Mouse (Mus musculus) neural tube, embryonic 13.5 days (tissue): ENCODE measurements at regions not wholly inside any gene's neighbourhood (a gene's known extent, or its start where the extent isn't known, plus 50 kb on each side); places are given as distances from the start of the nearest gene placed in this dataset.
"Not testable (repeated sequence)": the region's sequence is repeated elsewhere in the genome, so short reads cannot be mapped to it uniquely, and the experiment has no call there.

Source experiments
- ATAC-seq: fragments of 200-750 bp; cut with Nextera tagmentation; 2 replicates; pipeline ENCODE4 v1.8.0; 2017; ENCODE audit warnings: low read depth, mild to moderate bottlenecking, moderate TSS enrichment, moderate library complexity
- H3K27ac ChIP-seq: fragments of 300-500 bp; sonication (generic); replicated peaks from 2 replicates; pipeline ENCODE4 v1.5.1; 2015; ENCODE audit warnings: moderate library complexity, mild to moderate bottlenecking, inconsistent platforms
- H3K27me3 ChIP-seq: fragments of 300-500 bp; sonication (generic); 2 replicates; pipeline ENCODE4 v1.6.1; 2015; ENCODE audit warnings: mild to moderate bottlenecking, inconsistent platforms
- H3K36me3 ChIP-seq: fragments of 300-500 bp; sonication (generic); 2 replicates; pipeline ENCODE4 v1.6.1; 2015; ENCODE audit warnings: mild to moderate bottlenecking, inconsistent platforms
- H3K4me1 ChIP-seq: fragments of 300-500 bp; sonication (generic); replicated peaks from 2 replicates; pipeline ENCODE4 v1.6.1; 2015; ENCODE audit warnings: inconsistent platforms
- H3K4me2 ChIP-seq: fragments of 300-500 bp; sonication (generic); 2 replicates; pipeline ENCODE4 v1.6.1; 2015; ENCODE audit warnings: inconsistent platforms, mild to moderate bottlenecking, moderate library complexity
- H3K4me3 ChIP-seq: fragments of 300-500 bp; sonication (generic); 2 replicates; pipeline ENCODE4 v1.5.1; 2015; ENCODE audit warnings: mild to moderate bottlenecking, inconsistent platforms
- H3K9ac ChIP-seq: fragments of 300-500 bp; sonication (generic); 2 replicates; pipeline ENCODE4 v1.6.1; 2015; ENCODE audit warnings: moderate library complexity, mild to moderate bottlenecking, inconsistent platforms
- H3K9me3 ChIP-seq: fragments of 300-500 bp; sonication (generic); 2 replicates; pipeline ENCODE4 v1.6.1; 2016; ENCODE audit warnings: inconsistent platforms
- WGBS: fragments of 180-500 bp; shearing (Covaris S2); methylation state at CpG from one replicate; pipeline ENCODE4 v1.1.7; 2015; 5-methylcytosine and 5-hydroxymethylcytosine counted together

- no peak for ATAC-seq
- Histone ChIP-seq H3K27me3 (no peaks in the 10 kb centered on the region), H3K9ac (no peak overlapping the region), H3K4me1 (no peaks in the 10 kb centered on the region), H3K4me2 (no peak overlapping the region), H3K4me3 (no peak overlapping the region), H3K27ac (no peak overlapping the region), H3K9me3 (no peaks in the 10 kb centered on the region), H3K36me3 (no peaks in the 10 kb centered on the region)
Measured at GRCm38 (mm10) chr1:94969543-94969942, 343.9 kb upstream of the Fam174a start.

- 67% methylated on average over 3 of the region's 3 CpGs for WGBS
- H3K9me3 ChIP-seq, result no peaks in the 10 kb centered on the region
- no peaks in the 10 kb centered on the region for H3K36me3 ChIP-seq
- H3K4me2 ChIP-seq, result no peak overlapping the region
- ATAC-seq, result no peak
- no peaks in the 10 kb centered on the region for H3K4me1 ChIP-seq
- no peak overlapping the region for H3K9ac ChIP-seq
- H3K27me3 ChIP-seq, result no peaks in the 10 kb centered on the region
- no peak overlapping the region for H3K4me3 ChIP-seq
- no peak overlapping the region for H3K27ac ChIP-seq
Measured at GRCm38 (mm10) chr1:94970103-94970759, 343.2 kb upstream of the Fam174a start.

GRCm38 (mm10) chr1:94993338-94993737, 320.1 kb upstream of the Fam174a start:
- Histone ChIP-seq H3K27me3 (no peaks in the 10 kb centered on the region), H3K36me3 (no peaks in the 10 kb centered on the region), H3K4me3 (no peak overlapping the region), H3K4me2 (no peak overlapping the region), H3K9me3 (no peaks in the 10 kb centered on the region), H3K27ac (no peak overlapping the region), H3K9ac (no peak overlapping the region), H3K4me1 (no peaks in the 10 kb centered on the region)
- ATAC-seq, result no peak
- 31% methylated on average over 1 of the region's 1 CpGs for WGBS

- Histone ChIP-seq H3K27me3 (no peaks in the 10 kb centered on the region), H3K4me2 (no peak overlapping the region), H3K27ac (no peak overlapping the region), H3K4me1 (no peaks in the 10 kb centered on the region), H3K9ac (no peak overlapping the region), H3K4me3 (no peak overlapping the region), H3K9me3 (no peaks in the 10 kb centered on the region), H3K36me3 (no peaks in the 10 kb centered on the region)
- 89% methylated on average over 4 of the region's 4 CpGs for WGBS
- ATAC-seq, result no peak
Measured at GRCm38 (mm10) chr1:95003900-95004299, 309.5 kb upstream of the Fam174a start.

- 84% methylated on average over 3 of the region's 3 CpGs for WGBS
- H3K9me3 ChIP-seq, result no peaks in the 10 kb centered on the region
- H3K4me2 ChIP-seq, result no peak overlapping the region
- no peak overlapping the region for H3K4me3 ChIP-seq
- no peaks in the 10 kb centered on the region for H3K36me3 ChIP-seq
- H3K9ac ChIP-seq, result no peak overlapping the region
- no peak overlapping the region for H3K27ac ChIP-seq
- ATAC-seq, result no peak
- H3K27me3 ChIP-seq, result no peaks in the 10 kb centered on the region
- no peaks in the 10 kb centered on the region for H3K4me1 ChIP-seq
Measured at GRCm38 (mm10) chr1:95030579-95030978, 282.8 kb upstream of the Fam174a start.

GRCm38 (mm10) chr1:95033661-95034414, 279.6 kb upstream of the Fam174a start:
- not testable (repeated sequence) for H3K36me3 ChIP-seq, H3K4me3 ChIP-seq, H3K27me3 ChIP-seq, H3K4me2 ChIP-seq, H3K9ac ChIP-seq, H3K9me3 ChIP-seq, H3K4me1 ChIP-seq, H3K27ac ChIP-seq, ATAC-seq
- WGBS, result 5% methylated on average over 1 of the region's 1 CpGs

GRCm38 (mm10) chr1:95038411-95038810, 275.0 kb upstream of the Fam174a start:
- no peaks in the 10 kb centered on the region for H3K9me3 ChIP-seq
- H3K9ac ChIP-seq, result no peak overlapping the region
- 87% methylated on average over 2 of the region's 2 CpGs for WGBS
- H3K36me3 ChIP-seq, result no peaks in the 10 kb centered on the region
- H3K27ac ChIP-seq, result no peak overlapping the region
- ATAC-seq, result no peak
- H3K4me2 ChIP-seq, result no peak overlapping the region
- H3K27me3 ChIP-seq, result no peaks in the 10 kb centered on the region
- H3K4me3 ChIP-seq, result no peak overlapping the region
- no peaks in the 10 kb centered on the region for H3K4me1 ChIP-seq

GRCm38 (mm10) chr1:95040332-95040731, 273.1 kb upstream of the Fam174a start:
- H3K4me1 ChIP-seq, result no peaks in the 10 kb centered on the region
- H3K27me3 ChIP-seq, result no peaks in the 10 kb centered on the region
- H3K36me3 ChIP-seq, result no peaks in the 10 kb centered on the region
- no peaks in the 10 kb centered on the region for H3K9me3 ChIP-seq
- no peak for ATAC-seq
- H3K27ac ChIP-seq, result no peak overlapping the region
- H3K4me3 ChIP-seq, result no peak overlapping the region
- WGBS, result 74% methylated on average over 2 of the region's 2 CpGs
- H3K4me2 ChIP-seq, result no peak overlapping the region
- H3K9ac ChIP-seq, result no peak overlapping the region

- no peak overlapping the region for H3K4me2 ChIP-seq
- H3K36me3 ChIP-seq, result no peaks in the 10 kb centered on the region
- H3K4me3 ChIP-seq, result no peak overlapping the region
- H3K9ac ChIP-seq, result no peak overlapping the region
- no peak for ATAC-seq
- no peaks in the 10 kb centered on the region for H3K27me3 ChIP-seq
- no peak overlapping the region for H3K27ac ChIP-seq
- H3K9me3 ChIP-seq, result no peaks in the 10 kb centered on the region
- H3K4me1 ChIP-seq, result no peaks in the 10 kb centered on the region
Measured at GRCm38 (mm10) chr1:95043355-95043754, 270.1 kb upstream of the Fam174a start.

GRCm38 (mm10) chr1:95064330-95065193, 248.9 kb upstream of the Fam174a start:
- H3K4me1 ChIP-seq, result no peaks in the 10 kb centered on the region
- H3K4me3 ChIP-seq, result no peak overlapping the region
- no peak for ATAC-seq
- H3K9ac ChIP-seq, result no peak overlapping the region
- no peak overlapping the region for H3K4me2 ChIP-seq
- H3K9me3 ChIP-seq, result no peaks in the 10 kb centered on the region
- H3K27ac ChIP-seq, result no peak overlapping the region
- H3K27me3 ChIP-seq, result no peaks in the 10 kb centered on the region
- H3K36me3 ChIP-seq, result no peaks in the 10 kb centered on the region
- WGBS, result 81% methylated on average over 11 of the region's 15 CpGs

- Histone ChIP-seq H3K9ac (no peak overlapping the region), H3K9me3 (no peaks in the 10 kb centered on the region), H3K4me3 (no peak overlapping the region), H3K36me3 (no peaks in the 10 kb centered on the region), H3K27me3 (no peaks in the 10 kb centered on the region), H3K4me1 (no peaks in the 10 kb centered on the region), H3K4me2 (no peak overlapping the region), H3K27ac (no peak overlapping the region)
- no peak for ATAC-seq
Measured at GRCm38 (mm10) chr1:95065620-95066019, 247.8 kb upstream of the Fam174a start.

GRCm38 (mm10) chr1:95066040-95066439, 247.4 kb upstream of the Fam174a start:
- no peak overlapping the region for H3K27ac ChIP-seq
- no peaks in the 10 kb centered on the region for H3K27me3 ChIP-seq
- no peak overlapping the region for H3K4me2 ChIP-seq
- no peaks in the 10 kb centered on the region for H3K36me3 ChIP-seq
- H3K9me3 ChIP-seq, result no peaks in the 10 kb centered on the region
- H3K9ac ChIP-seq, result no peak overlapping the region
- H3K4me1 ChIP-seq, result no peaks in the 10 kb centered on the region
- WGBS, result 96% methylated on average over 4 of the region's 4 CpGs
- no peak for ATAC-seq
- no peak overlapping the region for H3K4me3 ChIP-seq
